Mouse (Mus musculus) ES-E14 (cell line): ENCODE data around the gene Suz12. TPM values are rescaled to one million over a fixed set of nuclear protein-coding genes. Genes with fewer than 3 reads are reported as not detected.
A peak's percentile ranks its signal among the peaks of the same experiment; 100 is the strongest.

Experiments
- DNase-seq: peaks from one replicate; pipeline ENCODE4 v3.0.0-alpha.2; 2013; ENCODE audit warnings: low read depth, low spot score
- H3K27ac ChIP-seq: 2 replicates; pipeline ENCODE4 v1.5.1; 2012; ENCODE audit warnings: low read depth, mild to moderate bottlenecking, low read length, moderate library complexity, mixed read lengths; ENCODE audit not compliant: poor library complexity, insufficient read depth, severe bottlenecking
- H3K36me3 ChIP-seq: 2 replicates; pipeline ENCODE4 v1.6.1; 2012; ENCODE audit warnings: mild to moderate bottlenecking, low read length, moderate library complexity, mixed read lengths; ENCODE audit not compliant: control insufficient read depth, poor library complexity, insufficient read depth, severe bottlenecking
- H3K4me1 ChIP-seq, 2 experiments: fragments of 150-350 bp in 1 of 2; sonication (generic) in 1 of 2; 2 replicates each; pipeline ENCODE4 v1.6.1; 2012; ENCODE audit warnings: low read length in 2 of 2, mild to moderate bottlenecking in 1 of 2, mixed read lengths in 1 of 2; ENCODE audit not compliant: control insufficient read depth in 2 of 2, insufficient read depth in 2 of 2, poor library complexity in 1 of 2
- H3K4me3 ChIP-seq, 2 experiments: fragments of 150-350 bp in 1 of 2; sonication (generic) in 1 of 2; 2 replicates each; pipeline ENCODE4 v1.5.1; 2012; ENCODE audit warnings: low read length in 2 of 2, low read depth in 1 of 2, mild to moderate bottlenecking in 1 of 2, mixed read lengths in 1 of 2; ENCODE audit not compliant: insufficient read depth in 1 of 2, poor library complexity in 1 of 2, severe bottlenecking in 1 of 2
- H3K9ac ChIP-seq: 2 replicates; pipeline ENCODE4 v1.6.1; 2012; ENCODE audit warnings: low read depth, mild to moderate bottlenecking, low read length, mixed read lengths; ENCODE audit not compliant: poor library complexity, insufficient read depth, severe bottlenecking
- H3K9me3 ChIP-seq: fragments of 150-350 bp; sonication (generic); 2 replicates; pipeline ENCODE4 v1.6.1; 2012; ENCODE audit warnings: low read depth, mild to moderate bottlenecking, low read length; ENCODE audit not compliant: control insufficient read depth, insufficient read depth
- CHD2 ChIP-seq: IDR thresholded peaks from 2 replicates; pipeline ENCODE4 v1.6.1; 2014; ENCODE audit warnings: mild to moderate bottlenecking, low read depth, low read length, inconsistent platforms
- HCFC1 ChIP-seq: IDR thresholded peaks from 2 replicates; pipeline ENCODE4 v1.6.1; 2012; ENCODE audit warnings: low read length, inconsistent platforms, borderline replicate concordance; ENCODE audit not compliant: insufficient read depth
- MAFK ChIP-seq: IDR thresholded peaks from 2 replicates; pipeline ENCODE4 v1.6.1; 2014; ENCODE audit warnings: mild to moderate bottlenecking, low read depth, low read length, inconsistent platforms; ENCODE audit not compliant: insufficient read depth
- ZC3H11A ChIP-seq: IDR thresholded peaks from 2 replicates; pipeline ENCODE4 v1.6.1; 2012; ENCODE audit warnings: low read depth, mild to moderate bottlenecking, inconsistent platforms, low read length, borderline replicate concordance
- ZNF384 ChIP-seq: IDR thresholded peaks from 2 replicates; pipeline ENCODE4 v1.6.1; 2012; ENCODE audit warnings: low read depth, low read length, inconsistent platforms
- in situ Hi-C, 2 experiments: fragments of 600-800 bp; cut with MboI; formaldehyde crosslinking; loops; one replicate each; pipeline ENCODE4 v1.15.1; 2025; ENCODE audit warnings: low sequenced_read_pairs in 2 of 2, inconsistent platforms in 1 of 2; ENCODE audit not compliant: unreplicated experiment in 2 of 2
- total RNA-seq: library from RNA; depleted of rRNA; stranded (reverse); fragments of 300-350 nt; gene quantifications from 2 replicates; pipeline ENCODE4 v1.2.3, GENCODE M21; 2012

Suz12 gene
- total RNA-seq, 1 experiment = 93.2 TPM

DNA sequence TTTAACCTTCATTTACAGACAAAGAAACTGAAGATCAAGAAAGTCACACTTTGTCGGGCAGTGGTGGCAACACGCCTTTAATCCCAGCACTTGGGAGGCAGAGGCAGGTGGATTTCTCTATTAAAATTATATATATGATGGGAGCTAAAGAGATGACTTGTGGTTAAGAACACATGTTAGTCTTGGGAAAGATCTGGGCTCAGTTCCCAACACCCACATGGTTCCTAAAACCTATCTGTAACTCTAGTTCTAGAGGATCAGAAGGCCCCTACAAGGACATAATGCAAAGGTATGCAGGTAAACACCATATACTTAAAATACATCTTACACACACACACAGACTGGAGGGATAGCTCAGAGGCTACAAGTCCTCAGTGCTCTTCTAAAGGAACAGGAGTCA is 78.1 kb downstream of the Suz12 start:
- in situ Hi-C loops = no loop called here
- no peak for TF ChIP-seq MAFK
- TF ChIP-seq ZC3H11A = no peak
- TF ChIP-seq CHD2 = no peak
- TF ChIP-seq ZNF384 = no peak
- TF ChIP-seq HCFC1 = no peak
- H3K27ac ChIP-seq = peak overlapping the region; percentile 50; the same call in 1 of the 2 replicates
- no peak overlapping the region for H3K4me3 ChIP-seq
- DNase-seq = no peak
- H3K9me3 ChIP-seq = no peaks in the 10 kb centered on the region
- peaks cover 2 to 6% of the 10 kb centered on the region in 2 experiments; a peak in 2 of 4 replicates for H3K4me1 ChIP-seq
- H3K9ac ChIP-seq = no peak overlapping the region; the same call in 1 of the 2 replicates
- H3K36me3 ChIP-seq = 0 out of 2 replicates have a peak, but pooled peaks cover 2% of the 10 kb centered on the region

DNA sequence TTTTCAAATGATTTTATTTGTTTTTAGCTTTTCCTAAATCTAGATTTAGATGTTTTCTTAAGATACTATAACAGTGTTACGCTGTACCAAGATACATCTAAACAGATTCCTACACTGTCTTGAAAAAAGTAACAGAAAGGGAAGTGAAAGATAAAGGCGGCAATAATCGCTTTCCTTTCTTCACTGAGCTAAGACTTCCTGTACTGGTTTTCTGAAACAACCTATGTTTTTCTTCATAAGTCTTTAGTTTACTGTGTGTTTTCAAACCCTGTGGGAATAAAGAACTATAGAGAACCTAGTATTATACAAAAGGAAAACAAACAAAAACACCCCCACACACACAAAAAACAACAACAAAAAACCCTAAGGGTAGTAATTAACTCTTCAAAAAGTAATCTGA is 79.5 kb downstream of the Suz12 start:
- Histone ChIP-seq H3K9ac (no peak overlapping the region), H3K9me3 (no peaks in the 10 kb centered on the region), H3K4me3 (no peak overlapping the region), H3K36me3 (peaks cover 2% of the 10 kb centered on the region; the same call in 1 of the 2 replicates), H3K27ac (no peak overlapping the region), H3K4me1 (peaks cover 2 to 6% of the 10 kb centered on the region in 2 experiments; a peak in 2 of 4 replicates)
- no peak for DNase-seq
- TF ChIP-seq ZC3H11A = no peak
- TF ChIP-seq ZNF384 = no peak
- TF ChIP-seq HCFC1 = no peak
- no peak for TF ChIP-seq CHD2
- TF ChIP-seq MAFK = no peak
- in situ Hi-C loops = no loop called here

DNA sequence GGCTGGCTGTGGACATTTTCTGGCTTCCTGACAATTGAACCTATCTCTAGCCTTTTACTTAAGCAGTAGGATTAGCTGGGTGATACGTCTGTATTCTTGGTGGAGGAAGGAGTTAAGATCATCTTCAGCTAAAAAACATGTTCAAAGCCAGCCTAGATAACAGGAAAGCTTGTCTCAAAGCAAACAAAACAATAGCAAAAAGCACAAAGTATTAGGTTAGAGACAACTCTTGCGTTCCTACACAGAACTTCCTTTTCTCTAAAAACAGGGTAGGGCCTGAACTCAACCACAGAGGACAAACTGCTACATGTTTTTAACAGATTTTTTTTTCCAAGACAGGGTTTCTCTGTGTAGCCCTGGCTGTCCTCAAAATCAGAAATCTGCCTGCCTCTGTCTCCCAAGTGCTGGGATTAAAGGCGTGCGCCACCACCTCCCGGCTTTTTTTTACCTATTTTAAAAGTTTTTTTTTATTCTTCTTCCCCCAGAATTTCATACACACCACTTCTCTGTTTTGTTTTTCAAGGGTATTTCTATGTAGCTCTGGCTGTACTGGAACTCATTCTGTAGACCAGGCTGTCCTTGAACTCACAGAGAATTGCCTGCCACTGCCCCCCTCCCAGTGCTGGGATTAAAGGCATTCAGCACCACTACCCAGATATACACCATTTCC is 82.8 kb downstream of the Suz12 start:
- Histone ChIP-seq H3K4me3 (no peak overlapping the region), H3K27ac (no peak overlapping the region), H3K9ac (no peak overlapping the region), H3K9me3 (no peaks in the 10 kb centered on the region), H3K36me3 (peaks cover 4% of the 10 kb centered on the region; the same call in 1 of the 2 replicates), H3K4me1 (peaks cover 4% of the 10 kb centered on the region in 2 experiments; a peak in 2 of 4 replicates)
- DNase-seq = no peak
- TF ChIP-seq HCFC1 (no peak), ZC3H11A (no peak), ZNF384 (no peak)
- in situ Hi-C loops = no loop called here

DNA sequence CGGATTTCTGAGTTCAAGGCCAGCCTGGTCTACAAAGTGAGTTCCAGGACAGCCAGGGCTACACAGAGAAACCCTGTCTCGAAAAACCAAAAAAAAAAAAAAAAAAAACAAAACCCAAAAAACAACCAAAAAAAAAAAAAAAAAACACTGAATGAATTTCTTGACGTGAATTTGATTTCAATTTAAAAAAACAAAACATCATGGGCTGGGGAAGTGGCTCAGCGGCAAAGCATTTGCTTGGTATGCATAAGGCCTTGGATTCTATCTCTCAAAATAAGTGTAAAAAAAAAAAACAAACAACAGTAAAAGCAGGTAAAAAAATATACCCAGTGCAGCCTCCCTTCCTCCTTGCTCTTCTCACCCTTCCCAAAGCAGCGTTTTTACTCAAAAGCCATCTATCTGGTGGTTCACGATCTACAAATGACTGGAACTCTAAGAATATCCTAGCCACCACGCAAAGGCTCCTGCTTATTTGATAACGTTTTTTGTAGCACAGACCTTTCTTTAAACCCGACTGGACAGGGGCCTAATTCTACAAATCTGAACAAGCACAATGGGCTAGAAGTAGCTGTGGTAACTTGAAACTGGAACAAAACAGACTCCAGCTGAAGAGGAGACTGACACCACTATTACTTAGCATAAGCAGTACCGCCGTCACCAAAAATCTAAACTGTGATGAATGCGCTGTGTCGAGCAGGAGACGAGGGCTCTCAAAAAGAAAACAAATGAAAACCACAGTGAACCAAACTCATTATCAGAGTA is 85.1 kb downstream of the Suz12 start:
- 0 out of 4 replicates have a peak, but pooled peaks cover 0 to 2% of the 10 kb centered on the region in 2 experiments for H3K4me1 ChIP-seq
- in situ Hi-C loops = no loop called here
- TF ChIP-seq ZC3H11A (no peak), ZNF384 (0 out of 2 replicates have a peak, but pooled peaks have one; percentile 33)
- DNase-seq = no peak
- no peaks in the 10 kb centered on the region for H3K9me3 ChIP-seq
- H3K9ac ChIP-seq = no peak overlapping the region
- no peak overlapping the region for H3K27ac ChIP-seq
- H3K36me3 ChIP-seq = peaks cover 4% of the 10 kb centered on the region; the same call in 1 of the 2 replicates
- H3K4me3 ChIP-seq = no peak overlapping the region
